Mouse (Mus musculus) CH12.LX (cell line): ENCODE measurements around the gene Ccnl2. TPM values are rescaled to one million over a fixed set of nuclear protein-coding genes. Genes with fewer than 3 reads are reported as not detected.

Source experiments
- DNase-seq: peaks from one replicate; pipeline ENCODE4 v3.0.0-alpha.2; 2013; ENCODE audit errors: extremely low read depth
- H3K27ac ChIP-seq: 2 replicates; pipeline ENCODE4 v1.5.1; 2012; ENCODE audit warnings: low read depth, mild to moderate bottlenecking, control low read depth, moderate library complexity; ENCODE audit not compliant: insufficient read depth
- H3K27me3 ChIP-seq: replicated peaks from 2 replicates; pipeline ENCODE3; 2012; ENCODE audit warnings: inconsistent platforms
- H3K36me3 ChIP-seq, 2 experiments: replicated peaks in 1 of 2; 2 replicates each; pipeline versions ENCODE3 to v1.6.1; 2012; ENCODE audit warnings: inconsistent platforms in 1 of 2, low read length in 1 of 2, mild to moderate bottlenecking in 1 of 2, mixed read lengths in 1 of 2, moderate library complexity in 1 of 2; ENCODE audit not compliant: control insufficient read depth in 1 of 2, insufficient read depth in 1 of 2
- H3K4me1 ChIP-seq, 2 experiments: 2 replicates each; pipeline ENCODE4 v1.6.1; 2012; ENCODE audit warnings: inconsistent platforms in 1 of 2, moderate library complexity in 1 of 2; ENCODE audit not compliant: insufficient read depth in 2 of 2, control insufficient read depth in 1 of 2
- H3K4me2 ChIP-seq: 2 replicates; pipeline ENCODE4 v1.6.1; 2012; ENCODE audit warnings: low read depth, mild to moderate bottlenecking, control low read depth; ENCODE audit not compliant: poor library complexity, insufficient read depth, severe bottlenecking
- H3K4me3 ChIP-seq, 3 experiments: fragments of 150-350 bp in 1 of 3; sonication (generic) in 1 of 3; replicated peaks in 1 of 3; 2 replicates each; pipeline versions ENCODE3 to v1.5.1; 2011 to 2012; ENCODE audit warnings: low read depth in 2 of 3, low read length in 2 of 3, mild to moderate bottlenecking in 2 of 3, moderate library complexity in 2 of 3, control low read depth in 1 of 3, improper control_type of control experiment in 1 of 3, inconsistent platforms in 1 of 3, mixed read lengths in 1 of 3; ENCODE audit not compliant: poor library complexity in 1 of 3
- H3K79me2 ChIP-seq: replicated peaks from 2 replicates; pipeline ENCODE4 v1.6.1; 2012; ENCODE audit warnings: mild to moderate bottlenecking, moderate library complexity; ENCODE audit not compliant: control insufficient read depth, poor library complexity, insufficient read depth, severe bottlenecking; ENCODE audit errors: extremely low read depth
- H3K9ac ChIP-seq: 2 replicates; pipeline ENCODE4 v1.6.1; 2012; ENCODE audit warnings: low read depth, mild to moderate bottlenecking, control low read depth, moderate library complexity; ENCODE audit not compliant: insufficient read depth
- H3K9me3 ChIP-seq: replicated peaks from 2 replicates; pipeline ENCODE3; 2012; ENCODE audit warnings: low read length, inconsistent platforms, mixed read lengths
- CHD1 ChIP-seq: IDR thresholded peaks from 2 replicates; pipeline ENCODE4 v1.6.1; 2012; ENCODE audit warnings: low read depth, low read length, improper control_type of control experiment, inconsistent platforms
- CHD2 ChIP-seq: IDR thresholded peaks from 2 replicates; pipeline ENCODE4 v1.6.1; 2011; ENCODE audit warnings: low read length, improper control_type of control experiment
- CTCF ChIP-seq, 2 experiments: IDR thresholded peaks in 1 of 2; conservative IDR thresholded peaks in 1 of 2; 2 replicates each; pipeline ENCODE4 v1.5.1; 2011 to 2012; ENCODE audit warnings: low read depth in 2 of 2, low read length in 2 of 2, improper control_type of control experiment in 1 of 2, inconsistent platforms in 1 of 2, mild to moderate bottlenecking in 1 of 2, moderate library complexity in 1 of 2
- ELF1 ChIP-seq: IDR thresholded peaks from 2 replicates; pipeline ENCODE4 v1.6.1; 2014; ENCODE audit warnings: low read depth, mild to moderate bottlenecking, inconsistent platforms, low read length, improper control_type of control experiment
- EP300 ChIP-seq: IDR thresholded peaks from 2 replicates; pipeline ENCODE4 v1.6.1; 2011; ENCODE audit warnings: low read length, improper control_type of control experiment
- HCFC1 ChIP-seq: IDR thresholded peaks from 2 replicates; pipeline ENCODE4 v1.6.1; 2012; ENCODE audit warnings: low read depth, mild to moderate bottlenecking, inconsistent platforms, low read length, improper control_type of control experiment
- IRF4 ChIP-seq: IDR thresholded peaks from 2 replicates; pipeline ENCODE4 v1.6.1; 2014; ENCODE audit warnings: low read depth, mild to moderate bottlenecking, inconsistent platforms, low read length, improper control_type of control experiment
- KAT2A ChIP-seq: IDR thresholded peaks from 2 replicates; pipeline ENCODE4 v1.6.1; 2012; ENCODE audit warnings: low read length, improper control_type of control experiment, inconsistent platforms; ENCODE audit not compliant: insufficient replicate concordance
- MEF2A ChIP-seq: IDR thresholded peaks from 2 replicates; pipeline ENCODE4 v1.6.1; 2014; ENCODE audit warnings: low read depth, mild to moderate bottlenecking, inconsistent platforms, low read length, improper control_type of control experiment, borderline replicate concordance
- MYC ChIP-seq: IDR thresholded peaks from 2 replicates; pipeline ENCODE4 v1.6.1; 2011; ENCODE audit warnings: low read depth, mild to moderate bottlenecking, improper control_type of control experiment, low read length
- NRF1 ChIP-seq: IDR thresholded peaks from 2 replicates; pipeline ENCODE4 v1.6.1; 2014; ENCODE audit warnings: low read depth, mild to moderate bottlenecking, inconsistent platforms, low read length, improper control_type of control experiment, moderate library complexity
- POLR2A ChIP-seq: IDR thresholded peaks from 2 replicates; pipeline ENCODE4 v1.6.1; 2011; ENCODE audit warnings: low read depth, mild to moderate bottlenecking, improper control_type of control experiment, low read length
- POLR2AphosphoS2 ChIP-seq: IDR thresholded peaks from 2 replicates; pipeline ENCODE4 v1.6.1; 2011; ENCODE audit warnings: low read depth, low read length, improper control_type of control experiment
- RAD21 ChIP-seq: IDR thresholded peaks from 2 replicates; pipeline ENCODE4 v1.6.1; 2011; ENCODE audit warnings: low read depth, mild to moderate bottlenecking, low read length, improper control_type of control experiment, moderate library complexity
- RCOR1 ChIP-seq: conservative IDR thresholded peaks from 2 replicates; pipeline ENCODE4 v1.6.1; 2012; ENCODE audit warnings: low read depth, mild to moderate bottlenecking, inconsistent platforms, low read length, improper control_type of control experiment
- SIN3A ChIP-seq: IDR thresholded peaks from 2 replicates; pipeline ENCODE4 v1.6.1; 2012; ENCODE audit warnings: low read length, improper control_type of control experiment, inconsistent platforms
- SMC3 ChIP-seq: IDR thresholded peaks from 2 replicates; pipeline ENCODE4 v1.6.1; 2011; ENCODE audit warnings: low read depth, low read length, improper control_type of control experiment
- TBP ChIP-seq: conservative IDR thresholded peaks from 2 replicates; pipeline ENCODE4 v1.6.1; 2011; ENCODE audit warnings: low read depth, low read length, improper control_type of control experiment
- TCF12 ChIP-seq: IDR thresholded peaks from 2 replicates; pipeline ENCODE4 v1.6.1; 2014; ENCODE audit warnings: low read depth, mild to moderate bottlenecking, inconsistent platforms, low read length, improper control_type of control experiment
- UBTF ChIP-seq: IDR thresholded peaks from 2 replicates; pipeline ENCODE4 v1.6.1; 2012; ENCODE audit warnings: low read depth, mild to moderate bottlenecking, inconsistent platforms, low read length, improper control_type of control experiment, moderate library complexity
- ZNF384 ChIP-seq: IDR thresholded peaks from 2 replicates; pipeline ENCODE4 v1.6.1; 2012; ENCODE audit warnings: low read depth, low read length, improper control_type of control experiment, inconsistent platforms
- dilution Hi-C: fragments of 300-500 bp; cut with MboI; formaldehyde crosslinking; loops from 2 replicates; pipeline ENCODE4 v1.14.3; 2020; ENCODE audit warnings: low sequenced_read_pairs; ENCODE audit not compliant: extremely low pct_unique_long_range_greater_than_20kb, extremely low pct_ligation_motif_present
- in situ Hi-C: fragments of 300-500 bp; cut with MboI; formaldehyde crosslinking; loops from 3 replicates; pipeline ENCODE4 v1.14.3; 2019; ENCODE audit warnings: low sequenced_read_pairs, low pct_ligation_motif_present, low pct_unique_long_range_greater_than_20kb, mixed read lengths
- polyA plus RNA-seq: library from polyadenylated mRNA; unstranded; fragments of >175 nt; gene quantifications from 2 replicates; pipeline ENCODE4 v1.2.1, GENCODE M21; 2012; ENCODE audit warnings: low read depth; ENCODE audit not compliant: insufficient read length
- total RNA-seq, 2 experiments: library from RNA; depleted of rRNA; stranded (reverse); fragments of 300-350 nt in 1 of 2; fragments of >200 nt in 1 of 2; gene quantifications; 2 replicates each; pipeline ENCODE4 v1.2.3; 2012 to 2014

Gene Ccnl2
- total and polyA plus RNA-seq, 3 experiments = 59.6 to 67.7 (median 63.7) TPM

- peak overlapping the region; percentile 90 for H3K4me2 ChIP-seq
- dilution Hi-C loops = no loop called here
- H3K9ac ChIP-seq = peak overlapping the region; percentile 89
- in situ Hi-C loops = no loop called here
- peaks cover 19% of the 10 kb centered on the region for H3K79me2 ChIP-seq
- DNase-seq = no peak
- TF ChIP-seq ZNF384 (no peak), CTCF (conservative IDR thresholded peaks at IDR 0.05 in 1 of 2, IDR thresholded peaks at IDR 0.05 in 1 of 2; ENCODE audit: low read depth in 2 of 2, low read length in 2 of 2) (no peak), SIN3A (peak; percentile 60; the same call in 1 of the 2 replicates), IRF4 (peak; percentile 51; the same call in 1 of the 2 replicates), RAD21 (no peak), ELF1 (peak; percentile 34; the same call in 1 of the 2 replicates), TCF12 (peak; percentile 35; the same call in 1 of the 2 replicates), CHD2 (peak; percentile 57)
- peaks cover 4 to 29% of the 10 kb centered on the region in 2 experiments for H3K36me3 ChIP-seq
- H3K27ac ChIP-seq = no peak overlapping the region
- H3K9me3 ChIP-seq = no peaks in the 10 kb centered on the region
- H3K4me3 ChIP-seq = peak overlapping the region; percentile 85 to 96 (median 89)
- H3K4me1 ChIP-seq = peaks cover 17 to 54% of the 10 kb centered on the region in 2 experiments
- H3K27me3 ChIP-seq = no peaks in the 10 kb centered on the region
These were observed 36.3 kb downstream of the Ccnl2 start for GRCm38 (mm10) chr4:155848434-155849095.

GRCm38 (mm10) chr4:155849391-155849790, 37.1 kb downstream of the Ccnl2 start:
- TF ChIP-seq MEF2A (no peak), HCFC1 (no peak), MYC (no peak), KAT2A (no peak), ELF1 (no peak), POLR2AphosphoS2 (no peak), EP300 (no peak), RAD21 (no peak), UBTF (no peak), NRF1 (no peak), CHD1 (no peak), SIN3A (no peak), CHD2 (no peak), TBP (no peak), POLR2A (no peak), SMC3 (no peak), IRF4 (no peak), RCOR1 (no peak)
- dilution Hi-C loops (no loop called here), in situ Hi-C loops (no loop called here)
- Histone ChIP-seq H3K4me1 (peaks cover 17 to 54% of the 10 kb centered on the region in 2 experiments), H3K4me3 (no peak overlapping the region), H3K4me2 (peak overlapping the region; percentile 90; the same call in 1 of the 2 replicates), H3K9ac (no peak overlapping the region), H3K79me2 (peaks cover 19% of the 10 kb centered on the region), H3K36me3 (peaks cover 11 to 37% of the 10 kb centered on the region in 2 experiments), H3K27ac (no peak overlapping the region), H3K9me3 (no peaks in the 10 kb centered on the region), H3K27me3 (no peaks in the 10 kb centered on the region)
- no peak for DNase-seq
